Mouse (Mus musculus) skeletal muscle tissue, adult 2 months (tissue): ENCODE results near the gene Tex13a.

Experiments used
- DNase-seq: peaks from one replicate; pipeline ENCODE4 v3.0.0-alpha.2; 2012; ENCODE audit warnings: low read depth, low spot score

Tex13a gene

DNA sequence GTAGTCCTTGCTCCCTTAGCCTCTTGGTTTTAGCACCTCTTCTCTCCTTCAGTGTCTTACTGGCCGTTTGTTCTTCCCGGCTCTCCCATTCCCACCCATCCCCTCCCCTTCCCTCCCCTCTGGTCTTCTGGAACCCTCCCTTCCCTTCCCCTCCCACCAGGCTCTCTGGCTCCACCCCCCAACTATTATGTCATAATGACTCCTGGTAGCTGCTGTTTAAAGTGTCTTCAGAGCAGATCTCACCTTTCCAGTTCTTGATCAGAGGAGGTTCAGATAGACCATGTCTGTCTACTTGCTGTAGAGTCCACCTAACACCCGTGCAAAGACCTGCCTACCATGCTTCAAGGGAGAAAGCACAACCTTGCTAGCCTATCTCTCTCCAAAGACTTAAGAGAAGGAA lies at the start of gene Tex13a:
Tex13a (minus strand) TSS at position 101 of the 400 bp plus-strand sequence.
- no peak for DNase-seq

DNA sequence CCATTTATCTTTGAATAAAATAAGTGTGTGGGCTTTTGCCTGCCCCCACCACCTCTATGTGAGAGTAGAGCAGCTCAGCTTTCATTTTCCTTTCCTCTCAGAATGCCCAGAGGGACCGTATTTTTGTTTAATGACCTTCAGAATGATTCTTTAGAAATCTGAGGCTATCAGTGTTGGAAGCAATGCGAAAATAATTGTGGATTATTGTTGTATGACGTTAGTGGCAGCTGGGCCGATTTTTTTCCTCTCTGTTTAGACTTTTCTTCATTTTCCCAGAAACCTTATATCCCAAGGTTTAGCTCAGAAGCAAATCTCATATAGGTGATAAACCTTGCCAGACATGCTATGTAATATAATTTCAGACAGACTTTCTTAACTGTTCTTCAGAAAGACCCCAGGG lies 25.2 kb upstream of the Tex13a start:
- DNase-seq = no peak

DNA sequence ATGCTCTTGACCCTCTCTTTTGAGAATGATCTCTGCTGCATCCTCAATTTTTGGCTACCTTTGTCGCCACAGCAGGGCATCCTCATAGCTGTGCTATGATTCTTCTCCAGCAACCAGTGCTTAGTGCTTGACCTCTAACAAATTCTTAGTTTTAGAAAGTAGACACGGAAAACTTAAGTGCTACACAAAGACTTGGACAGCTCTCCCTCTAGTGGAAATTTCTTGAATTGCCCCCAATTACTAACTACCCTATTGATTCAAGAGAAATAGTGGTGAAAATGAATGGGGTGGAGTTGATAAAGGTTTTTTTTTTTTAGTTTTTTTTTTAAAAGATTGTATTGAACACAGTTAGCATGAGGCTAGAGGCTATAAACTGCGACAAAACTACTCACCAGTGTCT lies 39.2 kb downstream of the Tex13a start:
- DNase-seq = no peak
